Comparison of ENCODE assay signal across 8 mouse cellular contexts in genomic region chr4:45015615-45016014, GRCm38 (mm10). TPM values are rescaled to one million over a fixed set of nuclear protein-coding genes. Genes with fewer than 3 reads are reported as not detected.
DNase-seq lines count a peak whose midpoint lies in the region; ATAC-seq and TF ChIP-seq lines count a peak whose summit lies in the region.

No protein-coding gene starts in this region.

- peaks cover 29% of the 10 kb centered on the region for H3K4me1 ChIP-seq in forebrain, embryonic 13.5 days
- peaks cover 24% of the 10 kb centered on the region for H3K4me1 ChIP-seq in forebrain, embryonic 16.5 days (replicated peaks; ENCODE audit: control insufficient read depth, insufficient read depth, low read length)
- H3K4me1 ChIP-seq in cortical plate, adult 2 months (ENCODE audit: control insufficient read depth, insufficient read depth, low read length): peaks cover 4% of the 10 kb centered on the region
- H3K4me1 ChIP-seq in lung, postnatal 0 days (ENCODE audit: insufficient read depth, low read depth, low read length): peaks cover 8% of the 10 kb centered on the region; the same call in 1 of the 2 replicates

- no peak for TF ChIP-seq POLR2A in cortical plate, adult 2 months (IDR thresholded peaks at IDR 0.05; ENCODE audit: extremely low read depth, insufficient read depth, low read length)

- H3K4me3 ChIP-seq in forebrain, embryonic 13.5 days: no peak overlapping the region
- H3K4me3 ChIP-seq in forebrain, embryonic 16.5 days (replicated peaks; ENCODE audit: low read length): no peak overlapping the region
- H3K4me3 ChIP-seq in cortical plate, adult 2 months (ENCODE audit: insufficient read depth, low read length): no peak overlapping the region
- no peak overlapping the region for H3K4me3 ChIP-seq in lung, postnatal 0 days (ENCODE audit: low read depth, low read length)

- TF ChIP-seq EP300 in lung, postnatal 0 days (IDR thresholded peaks at IDR 0.05): no peak

- ATAC-seq in forebrain, embryonic 13.5 days: no peak
- ATAC-seq in forebrain, embryonic 16.5 days: no peak
- ATAC-seq in lung, postnatal 0 days: no peak

- peak; percentile 68 for DNase-seq in testis, postnatal 10 days (ENCODE audit: low spot score)
- DNase-seq in testis, postnatal 14 days (ENCODE audit: low spot score): no peak
- DNase-seq in kidney, adult 9 months: peak; percentile 80
- DNase-seq in lung, postnatal 0 days (ENCODE audit: low spot score): peak; percentile 68
- DNase-seq in spleen, postnatal 4 days (ENCODE audit: low spot score in 2 of 2): peak; percentile 50 to 70

- H3K9me3 ChIP-seq in forebrain, embryonic 13.5 days (replicated peaks): no peaks in the 10 kb centered on the region
- H3K9me3 ChIP-seq in forebrain, embryonic 16.5 days (ENCODE audit: control insufficient read depth, low read length): no peaks in the 10 kb centered on the region
- no peaks in the 10 kb centered on the region for H3K9me3 ChIP-seq in lung, postnatal 0 days (ENCODE audit: low read length)

- H3K27me3 ChIP-seq in forebrain, embryonic 13.5 days: no peaks in the 10 kb centered on the region
- H3K27me3 ChIP-seq in forebrain, embryonic 16.5 days (replicated peaks; ENCODE audit: control insufficient read depth, insufficient read depth, low read length): no peaks in the 10 kb centered on the region
- no peaks in the 10 kb centered on the region for H3K27me3 ChIP-seq in lung, postnatal 0 days (replicated peaks; ENCODE audit: insufficient read depth, low read length)

- 0 out of 2 replicates have a peak overlapping the region, but pooled peaks have one; percentile 34 for H3K9ac ChIP-seq in forebrain, embryonic 13.5 days
- no peak overlapping the region for H3K9ac ChIP-seq in forebrain, embryonic 16.5 days (replicated peaks; ENCODE audit: low read depth, low read length)
- no peak overlapping the region for H3K9ac ChIP-seq in lung, postnatal 0 days (replicated peaks; ENCODE audit: low read depth)

- TF ChIP-seq CTCF in cortical plate, adult 2 months (IDR thresholded peaks at IDR 0.05; ENCODE audit: extremely low read depth, insufficient read depth, low read length): peak; percentile 76
- peak; percentile 81 for TF ChIP-seq CTCF in lung, postnatal 0 days (IDR thresholded peaks at IDR 0.05)

- no peak overlapping the region for H3K4me2 ChIP-seq in forebrain, embryonic 13.5 days
- no peak overlapping the region for H3K4me2 ChIP-seq in forebrain, embryonic 16.5 days (ENCODE audit: low read length)
- H3K4me2 ChIP-seq in lung, postnatal 0 days (replicated peaks; ENCODE audit: low read depth, low read length): no peak overlapping the region

- H3K27ac ChIP-seq in forebrain, embryonic 13.5 days: no peak overlapping the region
- H3K27ac ChIP-seq in forebrain, embryonic 16.5 days (ENCODE audit: low read length): no peak overlapping the region
- no peak overlapping the region for H3K27ac ChIP-seq in cortical plate, adult 2 months (ENCODE audit: insufficient read depth, low read length)
- no peak overlapping the region for H3K27ac ChIP-seq in lung, postnatal 0 days (ENCODE audit: low read length)

- no peaks in the 10 kb centered on the region for H3K36me3 ChIP-seq in forebrain, embryonic 13.5 days (ENCODE audit: poor library complexity, severe bottlenecking)
- no peaks in the 10 kb centered on the region for H3K36me3 ChIP-seq in forebrain, embryonic 16.5 days (ENCODE audit: control insufficient read depth, insufficient read depth)
- no peaks in the 10 kb centered on the region for H3K36me3 ChIP-seq in lung, postnatal 0 days (ENCODE audit: insufficient read depth, low read length)

- WGBS in forebrain, embryonic 13.5 days: 11% methylated on average over 3 of the region's 3 CpGs
- WGBS in forebrain, embryonic 16.5 days: 6% methylated on average over 3 of the region's 3 CpGs
- WGBS in lung, postnatal 0 days: 8% methylated on average over 3 of the region's 3 CpGs

RNA-seq across cellular contexts. Expression of gene Polr1e, which starts 2.8 kb away (rescaled TPM):
- 37.2 and 40.5 TPM in 2 replicates for polyA plus RNA-seq in forebrain, embryonic 13.5 days (2015; fragmentation: Nextera tagmentation; extraction: Ambion mirVana)
- polyA plus RNA-seq in forebrain, embryonic 16.5 days (2015; fragmentation: Nextera tagmentation; extraction: Ambion mirVana): 32.1 and 35.1 TPM in 2 replicates
- 11.4 and 12.4 TPM in 2 replicates for polyA plus RNA-seq in cortical plate, adult 2 months (2012; rRNA removed)
- polyA plus RNA-seq in lung, postnatal 0 days (2015; fragmentation: Nextera tagmentation; extraction: Ambion mirVana): 13.1 and 15.3 TPM in 2 replicates

RNA-seq across cellular contexts. Expression of gene Zbtb5, which starts 3.4 kb away (rescaled TPM):
- 41.4 and 49.4 TPM in 2 replicates for polyA plus RNA-seq in forebrain, embryonic 13.5 days (2015; fragmentation: Nextera tagmentation; extraction: Ambion mirVana)
- polyA plus RNA-seq in forebrain, embryonic 16.5 days (2015; fragmentation: Nextera tagmentation; extraction: Ambion mirVana): 47.3 and 50.4 TPM in 2 replicates
- 7.7 and 8.2 TPM in 2 replicates for polyA plus RNA-seq in cortical plate, adult 2 months (2012; rRNA removed)
- polyA plus RNA-seq in lung, postnatal 0 days (2015; fragmentation: Nextera tagmentation; extraction: Ambion mirVana): 10.3 and 11.7 TPM in 2 replicates

RNA-seq across cellular contexts. Expression of gene Grhpr, which starts 34.4 kb away (rescaled TPM):
- 22.5 and 25.6 TPM in 2 replicates for polyA plus RNA-seq in forebrain, embryonic 13.5 days (2015; fragmentation: Nextera tagmentation; extraction: Ambion mirVana)
- 19.3 and 20.4 TPM in 2 replicates for polyA plus RNA-seq in forebrain, embryonic 16.5 days (2015; fragmentation: Nextera tagmentation; extraction: Ambion mirVana)
- polyA plus RNA-seq in cortical plate, adult 2 months (2012; rRNA removed): 48.2 and 50.3 TPM in 2 replicates
- 30.9 and 33.2 TPM in 2 replicates for polyA plus RNA-seq in lung, postnatal 0 days (2015; fragmentation: Nextera tagmentation; extraction: Ambion mirVana)
